Mouse (Mus musculus) stomach, embryonic 16.5 days (tissue): ENCODE data around the gene Cwc15. TPM values are rescaled to one million over a fixed set of nuclear protein-coding genes. Genes with fewer than 3 reads are reported as not detected.

ENCODE experiments used
- ATAC-seq: fragments of 200-750 bp; cut with Nextera tagmentation; 2 replicates; pipeline ENCODE4 v1.8.0; 2017; ENCODE audit warnings: moderate number of reproducible peaks, moderate TSS enrichment; ENCODE audit not compliant: insufficient read depth, low FRiP score
- H3K27ac ChIP-seq: fragments of 300-500 bp; sonication (generic); 2 replicates; pipeline ENCODE4 v1.5.1; 2014; ENCODE audit warnings: low read length
- H3K27me3 ChIP-seq: fragments of 300-500 bp; sonication (generic); 2 replicates; pipeline ENCODE4 v1.6.1; 2014; ENCODE audit warnings: low read length, control low read depth, mixed read lengths; ENCODE audit not compliant: control insufficient read depth, insufficient read depth
- H3K36me3 ChIP-seq: fragments of 300-500 bp; sonication (generic); 2 replicates; pipeline ENCODE4 v1.6.1; 2014; ENCODE audit warnings: low read length; ENCODE audit not compliant: control insufficient read depth, insufficient read depth
- H3K4me1 ChIP-seq: fragments of 300-500 bp; sonication (generic); 2 replicates; pipeline ENCODE4 v1.6.1; 2014; ENCODE audit warnings: low read length, control low read depth, mixed read lengths; ENCODE audit not compliant: control insufficient read depth, insufficient read depth
- H3K4me2 ChIP-seq: fragments of 300-500 bp; sonication (generic); 2 replicates; pipeline ENCODE4 v1.6.1; 2014; ENCODE audit warnings: low read depth, low read length, mixed read lengths
- H3K4me3 ChIP-seq: fragments of 300-500 bp; sonication (generic); replicated peaks from 2 replicates; pipeline ENCODE4 v1.5.1; 2014; ENCODE audit warnings: mild to moderate bottlenecking, low read length
- H3K9ac ChIP-seq: fragments of 300-500 bp; sonication (generic); 2 replicates; pipeline ENCODE4 v1.6.1; 2014; ENCODE audit warnings: low read length
- H3K9me3 ChIP-seq: fragments of 300-500 bp; sonication (generic); replicated peaks from 2 replicates; pipeline ENCODE4 v1.6.1; 2016; ENCODE audit warnings: low read length, control low read depth; ENCODE audit not compliant: control insufficient read depth
- WGBS: fragments of 180-500 bp; shearing (Covaris S2); extraction: QIAGEN DNeasy Blood & Tissue Kit; methylation state at CpG from one replicate; pipeline ENCODE4 v1.1.7; 2014; 5-methylcytosine and 5-hydroxymethylcytosine counted together
- polyA plus RNA-seq: library from polyadenylated mRNA; unstranded; fragments of >200 nt; fragmentation: Nextera tagmentation; extraction: Ambion mirVana; gene quantifications from 2 replicates; pipeline ENCODE4 v1.2.1, GENCODE M21; 2015

The Cwc15 gene
- polyA plus RNA-seq, 1 experiment from 2014 or later = 151 TPM

DNA sequence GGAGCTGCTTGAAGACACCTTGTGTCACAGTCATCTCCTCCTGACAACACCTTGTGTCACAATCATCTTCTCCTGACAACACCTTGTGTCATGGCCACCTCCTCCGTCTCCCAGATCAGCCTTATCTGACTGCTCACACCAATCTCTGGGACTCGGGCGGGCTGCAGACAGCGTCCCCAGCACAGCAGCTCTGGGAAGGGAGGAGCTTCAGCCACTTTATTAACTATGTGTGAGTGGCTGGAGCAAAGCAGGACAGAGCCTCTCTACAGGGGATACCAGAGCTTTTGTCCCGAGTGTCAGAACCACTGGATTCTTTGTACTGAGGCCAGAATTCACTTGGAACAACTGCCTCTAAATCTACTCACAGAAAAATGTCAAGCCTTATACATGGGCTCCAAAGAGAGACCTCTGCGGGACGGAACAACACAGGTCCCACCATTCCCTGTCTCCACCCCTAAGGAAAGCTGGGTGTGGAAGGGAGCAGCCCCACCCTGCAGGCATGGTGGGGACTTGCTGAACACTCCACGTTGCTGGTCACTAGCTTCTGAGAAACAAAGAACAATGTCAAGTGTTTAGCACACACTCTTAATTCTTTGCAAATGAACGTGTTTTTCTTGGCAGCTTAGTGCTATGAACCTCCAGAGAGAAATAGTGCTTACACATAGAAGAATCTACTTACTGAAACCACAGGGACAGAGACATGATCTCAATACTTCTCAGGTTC is 43.8 kb downstream of the Cwc15 start:
- Histone ChIP-seq H3K27me3 (no peaks in the 10 kb centered on the region), H3K36me3 (peaks cover 6% of the 10 kb centered on the region; the same call in 1 of the 2 replicates), H3K9me3 (no peaks in the 10 kb centered on the region), H3K4me3 (no peak overlapping the region), H3K9ac (no peak overlapping the region), H3K4me1 (no peaks in the 10 kb centered on the region; the same call in 1 of the 2 replicates), H3K4me2 (no peak overlapping the region), H3K27ac (no peak overlapping the region)
- 62% methylated on average over 9 of the region's 9 CpGs for WGBS
- ATAC-seq = no peak

- Histone ChIP-seq H3K36me3 (peaks cover 16% of the 10 kb centered on the region), H3K4me1 (no peaks in the 10 kb centered on the region; the same call in 1 of the 2 replicates), H3K27me3 (no peaks in the 10 kb centered on the region), H3K4me2 (no peak overlapping the region), H3K9me3 (no peaks in the 10 kb centered on the region), H3K9ac (no peak overlapping the region), H3K4me3 (no peak overlapping the region), H3K27ac (no peak overlapping the region)
- no peak for ATAC-seq
- WGBS = 57% methylated on average over 12 of the region's 12 CpGs
Observed at GRCm38 (mm10) chr9:14547584-14548365, 47.4 kb downstream of the Cwc15 start.

DNA sequence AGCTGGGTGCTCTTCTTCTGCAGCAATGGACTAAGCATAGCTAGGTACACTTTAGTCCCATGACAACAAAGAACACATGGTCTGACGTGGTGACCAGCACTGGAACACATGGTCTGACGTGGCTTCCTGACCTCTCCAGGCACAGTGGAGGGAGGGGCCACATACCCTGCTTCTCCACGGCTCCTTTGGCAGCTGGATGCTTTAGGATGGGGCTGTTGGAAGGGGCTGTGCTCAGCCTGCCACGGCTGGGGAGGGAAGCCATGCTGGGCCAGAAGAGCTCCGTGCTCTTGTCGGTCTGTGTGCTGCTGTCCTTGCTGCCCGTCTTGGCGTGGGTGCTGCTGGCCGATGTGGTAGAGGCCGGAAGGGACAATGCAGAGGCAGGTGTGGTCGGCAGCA is 47.9 kb downstream of the Cwc15 start:
- H3K27me3 ChIP-seq = no peaks in the 10 kb centered on the region
- H3K9ac ChIP-seq = no peak overlapping the region
- H3K9me3 ChIP-seq = no peaks in the 10 kb centered on the region
- H3K4me2 ChIP-seq = no peak overlapping the region
- H3K4me1 ChIP-seq = no peaks in the 10 kb centered on the region; the same call in 1 of the 2 replicates
- peak; percentile 27; the same call in 1 of the 2 replicates for ATAC-seq
- WGBS = 69% methylated on average over 11 of the region's 11 CpGs
- no peak overlapping the region for H3K4me3 ChIP-seq
- no peak overlapping the region for H3K27ac ChIP-seq
- peaks cover 16% of the 10 kb centered on the region for H3K36me3 ChIP-seq

DNA sequence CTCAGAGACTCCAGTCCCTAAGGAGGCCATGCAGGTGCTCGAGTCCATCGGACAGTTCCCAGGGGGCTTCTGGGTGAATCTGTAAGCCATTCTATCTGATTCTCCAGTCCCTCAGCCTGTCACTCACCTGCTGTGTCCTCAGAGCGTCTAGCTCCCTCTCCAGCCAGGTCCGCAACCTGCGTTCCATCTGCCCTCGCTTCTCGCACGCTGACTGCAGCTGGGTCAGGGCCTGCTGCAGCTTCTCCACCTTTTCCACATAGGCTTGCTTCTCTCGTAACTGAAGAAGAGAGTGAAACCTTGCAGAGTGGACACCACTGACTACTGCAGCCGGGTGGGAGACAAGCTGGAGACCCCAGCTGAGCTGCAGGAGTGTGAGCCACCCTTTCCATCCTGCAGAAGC is 57.9 kb downstream of the Cwc15 start:
- WGBS = 90% methylated on average over 10 of the region's 10 CpGs

GRCm38 (mm10) chr9:14559430-14559829 is 59.0 kb downstream of the Cwc15 start:
- Histone ChIP-seq H3K36me3 (peaks cover 8% of the 10 kb centered on the region), H3K9ac (no peak overlapping the region), H3K4me1 (peaks cover 4% of the 10 kb centered on the region; the same call in 1 of the 2 replicates), H3K9me3 (no peaks in the 10 kb centered on the region), H3K27ac (no peak overlapping the region), H3K4me3 (no peak overlapping the region), H3K27me3 (no peaks in the 10 kb centered on the region), H3K4me2 (no peak overlapping the region)
- peak; percentile 76; the same call in 1 of the 2 replicates for ATAC-seq
- 60% methylated on average over 10 of the region's 10 CpGs for WGBS

More for the DNA sequence above, 57.9 kb downstream of the Cwc15 start:
- H3K27ac ChIP-seq = no peak overlapping the region
- H3K9me3 ChIP-seq = no peaks in the 10 kb centered on the region
- no peak overlapping the region for H3K9ac ChIP-seq
- H3K4me3 ChIP-seq = no peak overlapping the region
- H3K36me3 ChIP-seq = peaks cover 8% of the 10 kb centered on the region
- no peak overlapping the region for H3K4me2 ChIP-seq
- peaks cover 4% of the 10 kb centered on the region; the same call in 1 of the 2 replicates for H3K4me1 ChIP-seq
- no peaks in the 10 kb centered on the region for H3K27me3 ChIP-seq
- no peak for ATAC-seq

- no peak overlapping the region for H3K4me2 ChIP-seq
- no peaks in the 10 kb centered on the region for H3K9me3 ChIP-seq
- H3K4me1 ChIP-seq = peaks cover 4% of the 10 kb centered on the region; the same call in 1 of the 2 replicates
- no peaks in the 10 kb centered on the region for H3K27me3 ChIP-seq
- ATAC-seq = no peak
- 79% methylated on average over 9 of the region's 9 CpGs for WGBS
- no peak overlapping the region for H3K4me3 ChIP-seq
- peaks cover 8% of the 10 kb centered on the region for H3K36me3 ChIP-seq
- no peak overlapping the region for H3K27ac ChIP-seq
- no peak overlapping the region for H3K9ac ChIP-seq
Observed at GRCm38 (mm10) chr9:14559996-14560395, 59.6 kb downstream of the Cwc15 start.

Other genes with a start within 250 kb of the Cwc15 start
- gene Sesn3, start 225.6 kb upstream of the Cwc15 start, polyA plus RNA-seq = 10.6 and 12.0 TPM in 2 replicates
- 27.9 and 34.0 TPM in 2 replicates for gene Endod1, start 119.1 kb upstream of the Cwc15 start, polyA plus RNA-seq
- gene Kdm4d, start 135 bp upstream of the Cwc15 start, polyA plus RNA-seq = 0.26 and 0.34 TPM in 2 replicates
- gene Amotl1, start 144.4 kb downstream of the Cwc15 start, polyA plus RNA-seq = 19.7 and 19.8 TPM in 2 replicates
- gene Piwil4, start 240.1 kb downstream of the Cwc15 start, polyA plus RNA-seq = 0.07 and 0.15 TPM in 2 replicates